Mouse (Mus musculus): ENCODE measurements around the gene Mpg.

GRCm38 (mm10) chr11:32267188-32267884, 41.0 kb downstream of the Mpg start, which contains the start of gene Nprl3:
- TF ChIP-seq CTCF (IDR thresholded peaks at IDR 0.05; ENCODE audit: borderline replicate concordance, insufficient read depth, low read depth, low read length) (no peak), POLR2A (IDR thresholded peaks at IDR 0.05; ENCODE audit: borderline replicate concordance, insufficient read depth, low read length) (peak; percentile 95)
